Mouse (Mus musculus) kidney, postnatal 4 days (tissue): ENCODE measurements around the gene Cabp7.
A peak's percentile ranks its signal among the peaks of the same experiment; 100 is the strongest.
"Not testable (repeated sequence)": the region's sequence is repeated elsewhere in the genome, so short reads cannot be mapped to it uniquely, and the experiment has no call there.

Experiments
- DNase-seq, 2 experiments: peaks; one replicate each; pipeline ENCODE4 v3.0.0; 2021; ENCODE audit warnings: mixed read lengths in 2 of 2

Gene Cabp7

DNA sequence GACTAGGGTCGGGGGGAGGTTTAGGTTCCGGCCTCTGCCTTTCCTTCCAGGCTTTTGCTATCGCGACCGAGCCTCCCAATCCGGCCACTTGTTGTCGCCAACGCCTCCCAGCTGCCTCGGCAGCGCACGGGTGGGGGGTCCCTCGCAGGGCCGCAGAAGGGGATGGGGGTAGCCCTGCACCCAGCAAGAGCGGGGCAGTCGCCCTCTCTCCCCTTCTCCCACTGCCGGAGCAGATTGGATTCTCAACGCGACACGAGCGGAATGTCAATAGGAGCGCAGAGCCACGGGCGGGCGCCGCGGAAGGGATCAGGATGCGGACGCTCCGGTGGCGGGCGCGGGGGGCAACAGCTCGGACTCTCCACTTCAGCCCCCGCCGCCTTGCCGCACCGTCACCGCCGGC is 609 bp downstream of the Cabp7 start:
- peak in 1 of 2 experiments; percentile 31 for DNase-seq

DNA sequence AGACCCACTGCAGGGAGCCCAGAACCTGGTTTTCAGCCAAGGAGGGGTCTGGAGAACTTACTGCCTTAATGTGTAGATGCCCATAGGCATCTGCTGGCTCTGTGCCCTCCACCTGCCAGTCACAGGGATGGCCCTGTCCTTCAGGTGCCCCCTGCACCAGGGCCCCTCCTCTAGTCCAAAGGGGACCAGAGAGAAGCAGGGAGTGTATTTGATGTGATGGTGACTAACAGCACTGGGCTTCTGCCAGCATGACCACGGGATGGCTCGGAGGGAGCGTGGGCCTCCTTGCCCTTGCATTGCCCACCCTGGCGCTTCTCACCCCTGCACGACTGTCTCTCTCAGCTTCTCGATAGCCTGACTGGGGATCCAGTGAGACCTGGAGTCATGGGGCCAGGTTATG is 1.9 kb downstream of the Cabp7 start:
- no peak for DNase-seq

DNA sequence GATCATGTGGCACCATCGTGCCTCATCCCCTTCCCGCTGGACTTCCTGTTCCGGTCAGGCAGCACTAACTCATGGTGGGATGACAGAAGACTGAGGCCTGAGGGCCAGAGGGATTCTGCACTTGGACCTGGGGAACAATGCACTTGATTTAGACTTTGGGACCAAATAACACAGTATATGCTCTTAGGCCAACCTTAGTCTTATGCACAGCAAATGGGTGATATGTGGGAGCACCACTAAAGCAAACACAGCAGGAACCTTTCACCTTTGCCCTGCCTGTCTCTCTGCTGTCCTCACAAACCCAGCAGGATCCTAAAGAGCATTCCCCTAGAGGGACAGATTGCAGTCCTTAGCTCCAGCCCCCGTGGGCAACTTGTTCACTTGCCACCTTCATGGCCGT is 5.8 kb downstream of the Cabp7 start:
- no peak for DNase-seq

GRCm38 (mm10) chr11:4738719-4739118 is 7.9 kb downstream of the Cabp7 start:
- no peak for DNase-seq

DNA sequence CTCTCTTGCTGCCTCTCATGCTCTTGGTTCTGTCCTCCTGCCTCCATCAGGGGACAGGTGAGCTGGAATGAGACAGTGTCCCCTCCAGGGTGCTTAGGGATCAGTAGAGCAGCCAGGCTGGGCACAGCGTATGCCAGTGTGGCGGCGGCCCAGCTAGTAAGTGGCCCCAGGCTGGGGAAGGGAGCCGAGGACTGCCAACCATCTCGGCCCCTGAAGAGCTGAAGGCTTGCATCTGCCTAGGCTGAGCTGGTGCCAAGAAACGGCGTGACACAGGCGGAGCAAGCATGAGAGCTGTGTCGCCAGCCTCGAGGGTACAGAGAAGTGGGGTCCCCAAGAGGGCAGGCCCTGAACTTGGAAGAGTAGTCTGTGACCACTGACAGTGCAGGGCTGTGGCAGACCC is 8.9 kb downstream of the Cabp7 start:
- no peak for DNase-seq

- DNase-seq, result no peak
Measured at GRCm38 (mm10) chr11:4736355-4736754, 10.2 kb downstream of the Cabp7 start.

- peak; percentile 55 to 60 for DNase-seq
Measured at GRCm38 (mm10) chr11:4734179-4734578, 12.4 kb downstream of the Cabp7 start.

- DNase-seq, result no peak
Measured at GRCm38 (mm10) chr11:4731781-4732180, 14.8 kb downstream of the Cabp7 start.

GRCm38 (mm10) chr11:4730913-4731312 is 15.7 kb downstream of the Cabp7 start:
- DNase-seq, result no peak

DNA sequence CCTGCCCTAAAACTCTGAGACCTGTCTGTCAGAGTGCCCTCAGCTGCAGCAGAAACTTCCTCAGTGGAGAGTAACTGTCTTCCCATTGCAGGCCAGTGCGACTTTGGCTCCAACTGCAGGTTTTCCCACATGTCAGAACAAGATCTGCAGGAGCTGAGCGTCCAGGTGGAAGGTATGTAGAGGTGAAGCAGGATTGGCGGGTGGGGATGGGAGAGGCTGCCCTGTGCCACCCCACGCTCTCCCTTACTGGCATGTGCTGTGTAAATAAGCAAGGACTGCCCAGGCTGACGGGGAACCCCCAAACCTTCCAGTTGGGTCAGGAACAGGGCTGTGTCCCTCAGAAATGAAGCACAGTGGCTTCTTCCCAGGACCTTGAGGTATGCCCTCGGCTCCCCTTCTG is 16.5 kb downstream of the Cabp7 start:
- DNase-seq, result no peak

DNA sequence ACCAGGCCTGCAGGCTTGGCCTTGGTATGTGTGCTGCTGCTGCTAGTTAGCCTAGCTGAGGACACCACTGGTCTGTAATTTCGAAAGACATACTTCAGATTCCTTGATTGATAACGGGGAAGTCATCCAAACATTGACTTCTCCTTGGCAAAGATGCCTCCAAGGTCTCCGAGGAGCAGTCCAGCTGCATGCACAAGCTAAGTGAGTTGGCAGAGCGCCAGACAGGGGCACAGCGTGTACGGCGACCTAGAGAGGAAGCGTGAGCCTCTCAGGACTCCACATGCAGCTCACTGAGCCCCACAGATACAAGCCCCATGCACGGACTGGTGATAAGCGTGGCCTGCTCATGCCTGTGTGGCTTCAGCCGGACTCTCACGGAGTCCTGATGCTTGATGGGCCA is 17.0 kb downstream of the Cabp7 start:
- peak; percentile 63 for DNase-seq

- DNase-seq, result no peak
Measured at GRCm38 (mm10) chr11:4721728-4722127, 24.9 kb downstream of the Cabp7 start.

DNA sequence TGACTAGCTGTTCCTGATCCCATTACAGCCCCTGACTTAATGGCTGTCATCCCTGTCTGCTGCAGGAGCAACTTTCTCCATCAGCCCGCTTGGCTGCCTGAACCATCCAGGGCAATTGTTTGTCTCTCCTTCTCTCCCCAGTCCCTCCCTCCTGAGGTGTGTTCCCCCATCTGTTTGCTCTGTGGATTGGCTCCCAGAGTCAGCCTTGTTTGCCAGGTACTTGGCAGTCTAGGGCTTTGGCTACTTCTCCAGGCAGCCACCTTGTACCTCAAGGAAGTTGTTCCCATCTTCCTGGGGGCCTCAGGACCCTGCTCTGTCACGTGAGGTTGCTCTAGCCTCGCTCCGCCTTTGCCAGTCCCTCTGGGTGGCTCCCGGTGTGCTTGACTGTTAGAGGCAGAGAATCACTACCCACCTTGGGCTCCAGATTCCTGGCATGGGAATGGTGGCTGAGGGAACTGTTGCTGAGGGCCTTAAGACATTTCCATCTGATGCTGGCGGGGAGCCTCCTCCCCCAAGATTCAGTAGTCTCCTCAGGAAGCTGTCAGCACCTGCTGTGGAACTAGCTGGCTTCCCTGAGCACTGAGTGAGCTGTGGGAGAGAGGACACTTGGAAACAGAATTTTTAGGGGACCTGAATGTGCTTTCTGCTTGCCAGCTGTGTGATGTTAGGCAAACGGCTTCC is 25.5 kb downstream of the Cabp7 start:
- no peak for DNase-seq

DNA sequence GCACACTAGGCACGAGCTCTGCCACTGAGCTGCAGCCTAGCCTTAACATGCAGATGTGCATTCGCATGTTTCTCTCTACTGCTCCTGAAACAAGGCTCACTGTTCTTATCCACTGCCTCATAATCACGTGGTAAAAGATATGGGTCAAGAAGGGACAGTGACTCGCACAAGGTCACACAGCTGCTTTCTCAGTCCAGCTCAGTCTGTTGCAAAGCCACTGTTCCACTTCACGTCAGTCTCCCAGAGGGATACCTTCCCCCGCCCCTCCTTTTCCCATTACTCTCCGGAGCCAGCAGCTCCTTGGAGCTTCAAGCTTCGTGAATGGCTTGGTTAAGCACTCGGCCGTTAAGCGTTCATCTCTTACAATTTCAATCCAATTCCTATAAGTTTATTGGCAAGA is 26.2 kb downstream of the Cabp7 start:
- DNase-seq, result no peak

- no peak for DNase-seq
Measured at GRCm38 (mm10) chr11:4719961-4720360, 26.6 kb downstream of the Cabp7 start.

- no peak for DNase-seq
Measured at GRCm38 (mm10) chr11:4718548-4718947, 28.0 kb downstream of the Cabp7 start.

GRCm38 (mm10) chr11:4716530-4717236 is 29.9 kb downstream of the Cabp7 start:
- no peak for DNase-seq

DNA sequence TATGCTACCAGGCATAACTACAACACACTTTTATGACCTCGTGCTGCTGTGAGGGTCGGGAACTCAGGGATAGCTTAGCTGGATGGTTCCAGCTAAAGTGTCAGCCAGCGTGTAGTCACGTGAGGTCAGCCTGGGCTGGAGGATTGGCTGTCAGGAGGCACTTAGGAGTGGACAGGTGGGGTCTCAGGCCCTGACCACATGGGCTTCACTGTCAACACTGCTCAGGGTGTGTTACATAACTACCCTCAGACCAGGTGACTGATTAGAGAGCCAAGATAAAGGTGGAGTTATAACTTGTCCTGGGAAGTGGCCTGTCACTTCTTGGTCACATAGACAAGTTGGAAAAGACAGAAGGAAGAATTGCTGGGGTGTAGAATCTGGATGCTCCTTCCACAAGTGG is 31.0 kb downstream of the Cabp7 start:
- no peak for DNase-seq

GRCm38 (mm10) chr11:4714727-4715126 is 31.9 kb downstream of the Cabp7 start:
- DNase-seq, result no peak

- DNase-seq, result no peak
Measured at GRCm38 (mm10) chr11:4712822-4713221, 33.8 kb downstream of the Cabp7 start.

DNA sequence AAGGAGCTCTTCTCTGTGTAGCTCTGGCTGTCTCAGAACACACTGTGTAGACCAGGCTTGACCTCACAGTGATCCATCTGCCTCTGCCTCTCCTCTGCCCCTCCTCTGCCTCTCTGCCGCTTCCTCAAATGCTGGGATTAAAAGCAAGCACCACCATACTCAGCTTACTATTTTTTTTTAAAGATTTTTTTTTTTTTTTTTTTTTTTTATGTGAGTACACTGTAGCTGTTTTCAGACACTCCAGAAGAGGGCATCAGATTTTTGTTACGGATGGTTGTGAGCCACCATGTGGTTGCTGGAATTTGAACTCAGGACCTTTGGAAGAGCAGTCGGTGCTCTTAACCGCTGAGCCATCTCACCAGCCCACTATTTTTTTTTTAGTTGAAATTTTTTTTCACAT is 36.4 kb downstream of the Cabp7 start:
- not testable (repeated sequence) for DNase-seq

DNA sequence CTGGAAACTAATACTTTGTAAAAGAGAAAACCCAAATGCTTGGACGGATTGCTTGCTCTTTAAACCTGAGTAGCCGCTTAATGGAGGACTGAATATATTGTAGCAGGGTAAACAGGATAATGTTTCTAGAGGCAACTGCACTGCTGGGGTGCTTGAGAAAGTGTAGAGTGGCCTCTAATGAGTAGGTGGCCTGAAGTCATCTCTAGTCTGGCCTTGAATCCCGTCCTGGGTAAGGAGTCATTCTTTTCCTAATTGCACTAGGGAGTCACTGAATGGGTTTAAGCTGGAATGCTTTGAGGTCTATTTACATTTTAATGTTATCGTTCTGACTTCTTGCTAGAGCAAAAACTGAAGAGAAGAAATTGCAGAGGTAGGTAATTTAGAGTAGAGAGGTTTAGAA is 41.4 kb downstream of the Cabp7 start:
- DNase-seq, result no peak

DNA sequence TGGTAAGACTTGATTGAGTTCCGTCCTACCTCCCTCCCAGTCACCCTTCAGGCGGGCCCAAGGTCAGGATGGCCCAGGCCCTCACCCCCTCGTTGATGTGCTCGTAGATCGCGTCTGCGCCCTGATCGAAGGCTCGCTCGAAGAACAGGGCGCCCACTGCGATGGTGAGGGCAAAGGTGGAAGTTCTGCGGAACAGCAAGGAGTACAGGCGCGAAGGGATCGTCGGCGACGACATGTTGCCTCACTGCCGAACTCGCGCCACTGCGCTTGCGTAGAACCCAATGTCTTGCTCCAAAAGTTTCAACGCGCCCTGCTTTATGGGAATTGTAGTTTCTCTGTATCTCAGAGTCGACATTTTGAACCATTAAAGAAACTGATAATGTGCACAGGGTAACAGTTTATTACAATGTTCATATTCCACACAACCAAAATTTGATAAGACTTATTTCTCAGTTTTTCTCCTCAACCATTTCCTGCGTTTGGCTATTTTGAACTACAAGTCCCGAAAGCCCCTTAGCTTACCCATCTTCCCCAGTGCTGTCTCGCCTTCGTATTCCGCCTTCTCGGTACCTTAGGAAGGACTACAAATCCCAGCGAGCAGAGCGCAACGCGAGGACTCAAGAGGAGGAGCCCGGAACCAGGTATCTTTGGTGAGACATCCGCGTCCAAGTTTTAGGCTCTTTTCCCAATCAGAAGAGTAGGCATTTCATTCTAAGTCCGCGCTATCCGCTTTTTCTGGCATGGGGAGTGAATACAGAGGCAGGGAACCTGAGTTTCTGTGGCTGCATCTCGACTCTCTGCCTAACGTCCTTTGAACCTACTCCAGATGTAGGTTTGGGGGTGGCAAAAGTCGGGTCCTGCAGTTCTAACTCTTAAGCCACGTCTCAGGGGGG is 42.3 kb downstream of the Cabp7 start, which contains the start of the genes Uqcr10 and Zmat5:
Gene Uqcr10, minus strand, starts transcription at position 271 of the 893 bp plus-strand sequence.
Gene Zmat5, plus strand, starts transcription at position 607 of the 893 bp plus-strand sequence.
- peak; percentile 95 to 97 for DNase-seq
